Mouse (Mus musculus) limb, embryonic 11.5 days (tissue): ENCODE results near the gene Olfr558. TPM values are rescaled to one million over a fixed set of nuclear protein-coding genes. Genes with fewer than 3 reads are reported as not detected.

Experiments used
- ATAC-seq: fragments of 200-750 bp; cut with Nextera tagmentation; 2 replicates; pipeline ENCODE4 v1.8.0; 2017; ENCODE audit warnings: low read depth; ENCODE audit not compliant: insufficient number of reproducible peaks, low FRiP score, low TSS enrichment
- DNase-seq: peaks from one replicate; pipeline ENCODE4 v3.0.0-alpha.2; 2015; ENCODE audit warnings: low spot score
- H3K27ac ChIP-seq: fragments of 300-500 bp; sonication (generic); replicated peaks from 2 replicates; pipeline ENCODE4 v1.5.1; 2014; ENCODE audit warnings: low read depth, mild to moderate bottlenecking, low read length
- H3K27me3 ChIP-seq: fragments of 300-500 bp; sonication (generic); 2 replicates; pipeline ENCODE4 v1.6.1; 2014; ENCODE audit warnings: mild to moderate bottlenecking, low read length, mixed read lengths; ENCODE audit not compliant: control insufficient read depth, insufficient read depth
- H3K36me3 ChIP-seq: fragments of 300-500 bp; sonication (generic); 2 replicates; pipeline ENCODE4 v1.6.1; 2014; ENCODE audit warnings: mild to moderate bottlenecking, low read length, moderate library complexity, mixed read lengths; ENCODE audit not compliant: control insufficient read depth, insufficient read depth
- H3K4me1 ChIP-seq: fragments of 300-500 bp; sonication (generic); 2 replicates; pipeline ENCODE4 v1.6.1; 2014; ENCODE audit warnings: low read length, mixed read lengths; ENCODE audit not compliant: control insufficient read depth, insufficient read depth
- H3K4me2 ChIP-seq: fragments of 300-500 bp; sonication (generic); 2 replicates; pipeline ENCODE4 v1.6.1; 2014; ENCODE audit warnings: low read depth, mild to moderate bottlenecking, moderate library complexity; ENCODE audit not compliant: severe bottlenecking
- H3K4me3 ChIP-seq: fragments of 300-500 bp; sonication (generic); 2 replicates; pipeline ENCODE4 v1.5.1; 2014; ENCODE audit warnings: low read depth, low read length
- H3K9ac ChIP-seq: fragments of 300-500 bp; sonication (generic); 2 replicates; pipeline ENCODE4 v1.6.1; 2014; ENCODE audit warnings: mild to moderate bottlenecking, low read length
- H3K9me3 ChIP-seq: fragments of 300-500 bp; sonication (generic); 2 replicates; pipeline ENCODE4 v1.6.1; 2016; ENCODE audit warnings: low read length; ENCODE audit not compliant: control insufficient read depth
- WGBS: fragments of 180-500 bp; shearing (Covaris S2); extraction: QIAGEN DNeasy Blood & Tissue Kit; methylation state at CpG from one replicate; pipeline ENCODE4 v1.1.7; 2014; 5-methylcytosine and 5-hydroxymethylcytosine counted together
- polyA plus RNA-seq: library from polyadenylated mRNA; unstranded; fragments of >200 nt; fragmentation: Nextera tagmentation; extraction: Ambion mirVana; gene quantifications from 2 replicates; pipeline ENCODE4 v1.2.1, GENCODE M21; 2014

Gene Olfr558
- polyA plus RNA-seq, 1 experiment from 2014 or later, result not detected

DNA sequence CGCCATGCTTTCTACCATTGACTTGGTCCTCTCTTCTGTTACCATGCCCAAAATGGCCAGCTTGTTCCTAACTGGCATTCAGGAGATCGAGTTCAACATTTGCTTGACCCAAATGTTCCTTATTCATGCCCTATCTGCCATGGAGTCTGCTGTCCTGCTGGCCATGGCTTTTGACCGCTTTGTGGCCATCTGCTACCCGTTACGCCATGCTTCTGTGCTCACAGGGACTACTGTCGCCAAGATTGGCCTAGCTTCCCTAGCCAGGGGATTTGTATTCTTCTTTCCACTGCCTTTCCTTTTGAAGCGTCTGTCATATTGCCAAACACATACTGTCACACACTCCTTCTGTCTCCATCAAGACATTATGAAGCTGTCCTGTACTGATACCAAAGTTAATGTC lies 3.6 kb upstream of the Olfr558 start:
- Histone ChIP-seq H3K9me3 (no peaks in the 10 kb centered on the region), H3K4me1 (no peaks in the 10 kb centered on the region), H3K36me3 (no peaks in the 10 kb centered on the region), H3K27ac (no peak overlapping the region), H3K4me3 (no peak overlapping the region), H3K4me2 (no peak overlapping the region), H3K27me3 (no peaks in the 10 kb centered on the region), H3K9ac (no peak overlapping the region)
- no peak for DNase-seq
- no peak for ATAC-seq
- WGBS, result 89% methylated on average over 7 of the region's 7 CpGs

DNA sequence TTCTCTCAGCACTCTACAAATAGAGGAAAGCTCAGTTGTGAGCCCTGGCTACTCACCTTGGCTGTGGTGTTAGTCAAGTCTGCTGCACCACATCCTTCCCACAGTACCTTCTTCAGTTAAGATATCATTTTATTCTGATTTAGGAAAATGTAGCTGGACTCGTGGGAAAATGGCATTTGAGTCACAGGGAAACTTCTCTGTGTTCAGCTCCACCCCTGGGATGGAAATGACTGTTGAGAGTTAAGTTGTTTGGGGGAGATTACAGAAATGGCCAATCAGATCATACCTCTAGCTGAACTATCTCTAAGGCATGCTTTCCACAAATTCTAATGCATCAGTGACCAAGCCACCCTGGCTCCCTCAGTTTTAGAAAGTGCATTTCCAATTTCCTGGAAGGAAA lies 17.0 kb downstream of the Olfr558 start, which contains the start of gene Olfr33:
TSS of gene Olfr33 (minus strand) at position 101 of the 400 bp plus-strand sequence.
- no peaks in the 10 kb centered on the region for H3K27me3 ChIP-seq
- H3K36me3 ChIP-seq, result no peaks in the 10 kb centered on the region
- no peak within 1 kb of the TSS for H3K4me2 ChIP-seq
- no peaks in the 10 kb centered on the region for H3K4me1 ChIP-seq
- no peak within 1 kb of the TSS for H3K27ac ChIP-seq
- DNase-seq, result no peak
- H3K9me3 ChIP-seq, result no peaks in the 10 kb centered on the region
- ATAC-seq, result no peak
- 49% methylated on average over 1 of the region's 1 CpGs for WGBS
- H3K9ac ChIP-seq, result no peak within 1 kb of the TSS
- H3K4me3 ChIP-seq, result no peak within 1 kb of the TSS

DNA sequence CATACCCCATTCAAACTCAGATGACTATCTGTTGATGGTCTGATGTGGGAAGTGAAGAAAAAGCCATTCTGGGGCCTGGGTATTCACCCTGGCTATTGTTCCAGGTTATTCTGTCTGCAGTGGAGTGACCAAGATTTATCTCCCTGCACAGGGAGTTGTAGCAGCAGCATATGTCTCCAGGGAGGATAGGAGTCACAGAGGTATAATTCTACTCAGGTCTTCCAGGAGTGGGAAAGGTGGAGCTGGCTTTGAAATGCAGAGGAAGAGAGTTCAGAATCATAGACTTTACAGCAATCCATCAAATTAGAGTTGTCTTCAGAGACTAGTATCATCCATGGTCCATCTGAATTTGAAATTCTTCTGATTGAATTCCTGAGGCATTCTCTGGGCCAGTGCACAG lies 25.4 kb downstream of the Olfr558 start, which contains the start of gene Olfr559:
TSS of gene Olfr559 (minus strand) at position 101 of the 400 bp plus-strand sequence.
- Histone ChIP-seq H3K4me1 (no peaks in the 10 kb centered on the region), H3K9me3 (no peaks in the 10 kb centered on the region), H3K27ac (no peak within 1 kb of the TSS), H3K36me3 (no peaks in the 10 kb centered on the region), H3K9ac (no peak within 1 kb of the TSS), H3K4me2 (no peak within 1 kb of the TSS), H3K4me3 (no peak within 1 kb of the TSS), H3K27me3 (no peaks in the 10 kb centered on the region)
- no peak for ATAC-seq
- DNase-seq, result no peak

DNA sequence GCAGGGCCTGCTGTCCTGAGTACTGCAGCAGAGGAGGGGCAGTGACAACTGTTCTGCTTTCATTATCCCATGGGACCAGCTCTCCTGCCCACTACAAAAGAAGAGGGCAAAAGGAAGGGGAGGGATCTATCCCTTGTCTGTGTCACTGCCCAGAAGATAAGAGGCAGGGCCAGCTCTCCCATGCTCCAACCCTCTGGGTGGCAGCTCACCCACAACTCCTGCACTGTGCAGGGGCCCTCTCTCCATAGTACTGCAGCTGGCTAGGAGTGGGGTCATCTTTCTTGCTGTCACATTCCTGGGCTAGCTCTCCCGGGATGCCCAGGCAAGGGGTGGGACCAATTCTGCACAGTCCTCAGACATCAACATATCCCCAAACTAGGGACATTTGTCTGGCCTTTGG lies 31.8 kb downstream of the Olfr558 start:
- no peak overlapping the region for H3K4me2 ChIP-seq
- H3K4me3 ChIP-seq, result no peak overlapping the region
- no peaks in the 10 kb centered on the region for H3K4me1 ChIP-seq
- no peak for DNase-seq
- no peaks in the 10 kb centered on the region for H3K27me3 ChIP-seq
- H3K36me3 ChIP-seq, result no peaks in the 10 kb centered on the region
- no peak overlapping the region for H3K27ac ChIP-seq
- H3K9ac ChIP-seq, result no peak overlapping the region
- no peak for ATAC-seq
- no peaks in the 10 kb centered on the region for H3K9me3 ChIP-seq
- 53% methylated on average over 1 of the region's 1 CpGs for WGBS

DNA sequence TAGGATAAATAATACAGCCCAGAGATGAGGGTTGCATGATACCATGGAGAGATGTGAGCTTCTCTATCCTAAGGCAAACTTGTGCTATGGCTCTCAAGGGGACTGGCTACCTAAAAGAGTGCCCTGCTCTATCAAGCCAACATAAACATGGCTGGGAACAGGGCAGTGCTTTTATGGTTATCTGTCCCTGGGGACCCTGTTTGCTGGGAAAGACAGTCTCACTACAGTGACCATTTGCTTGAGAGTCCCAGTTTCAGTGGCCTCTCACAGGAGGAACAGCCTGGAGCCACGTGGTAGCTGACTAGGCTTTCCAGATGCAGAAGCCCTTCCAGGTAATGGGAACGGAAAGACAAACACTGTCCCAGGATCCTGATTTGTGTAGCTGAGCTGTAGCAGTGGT lies 35.7 kb downstream of the Olfr558 start:
- Histone ChIP-seq H3K4me3 (no peak overlapping the region), H3K27ac (no peak overlapping the region), H3K4me2 (no peak overlapping the region), H3K4me1 (no peaks in the 10 kb centered on the region), H3K27me3 (no peaks in the 10 kb centered on the region), H3K9me3 (no peaks in the 10 kb centered on the region), H3K36me3 (no peaks in the 10 kb centered on the region), H3K9ac (no peak overlapping the region)
- ATAC-seq (no peak), DNase-seq (no peak)
- 52% methylated on average over 2 of the region's 2 CpGs for WGBS

DNA sequence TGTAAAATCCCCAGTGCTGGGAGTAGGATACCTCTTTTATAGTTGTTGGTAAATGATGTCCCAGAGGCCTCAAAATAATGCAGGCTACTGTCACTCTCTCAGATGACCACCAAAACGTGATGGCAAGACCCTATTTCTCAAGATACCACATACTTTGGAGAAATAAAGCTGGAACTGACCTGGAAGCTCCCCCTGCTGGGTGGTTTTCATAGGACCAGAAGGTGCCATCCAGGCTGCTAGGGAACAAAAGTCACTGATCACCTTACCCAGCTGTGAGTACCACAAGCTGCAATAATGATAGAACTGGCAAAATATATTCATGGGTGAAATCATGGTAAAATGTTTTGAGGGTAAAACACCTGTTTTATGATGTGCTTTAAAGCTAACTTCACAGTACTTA lies 50.1 kb downstream of the Olfr558 start:
- DNase-seq (no peak), ATAC-seq (no peak)
- H3K27ac ChIP-seq, result no peak overlapping the region
- H3K4me2 ChIP-seq, result no peak overlapping the region
- H3K4me1 ChIP-seq, result no peaks in the 10 kb centered on the region
- no peak overlapping the region for H3K9ac ChIP-seq
- no peaks in the 10 kb centered on the region for H3K36me3 ChIP-seq
- H3K27me3 ChIP-seq, result no peaks in the 10 kb centered on the region
- no peak overlapping the region for H3K4me3 ChIP-seq
- no peaks in the 10 kb centered on the region for H3K9me3 ChIP-seq
- WGBS, result 11% methylated on average over 1 of the region's 1 CpGs

DNA sequence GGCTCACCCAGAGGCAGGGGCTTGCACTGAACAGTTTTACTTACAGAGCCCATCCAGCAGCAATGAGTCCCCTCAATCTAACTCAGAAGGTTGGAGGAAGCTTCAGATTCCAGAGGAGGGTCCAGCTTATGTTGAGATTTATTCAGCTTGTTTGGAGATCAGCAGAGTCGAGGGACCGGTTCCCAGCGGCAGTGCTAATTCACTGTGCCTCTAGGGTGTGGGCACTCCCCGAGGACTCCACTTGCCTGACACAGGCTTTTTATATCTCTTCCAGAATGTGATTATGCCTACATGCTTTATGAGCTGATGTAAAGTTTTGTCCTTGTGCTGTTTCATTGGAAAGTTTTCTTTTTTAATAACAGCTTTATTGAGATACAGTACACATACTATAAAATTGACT lies 57.3 kb downstream of the Olfr558 start, which contains the start of the genes Olfr560 and Olfr78:
TSS of gene Olfr560 (minus strand) at position 101 of the 400 bp plus-strand sequence.
TSS of gene Olfr78 (minus strand) at position 206 of the 400 bp plus-strand sequence.
- ATAC-seq, result no peak
- Histone ChIP-seq H3K4me3 (no peak within 1 kb of the TSS), H3K9me3 (no peaks in the 10 kb centered on the region), H3K4me1 (no peaks in the 10 kb centered on the region), H3K36me3 (no peaks in the 10 kb centered on the region), H3K27me3 (no peaks in the 10 kb centered on the region), H3K27ac (no peak within 1 kb of the TSS), H3K9ac (no peak within 1 kb of the TSS), H3K4me2 (no peak within 1 kb of the TSS)
- DNase-seq, result no peak
- 77% methylated on average over 4 of the region's 4 CpGs for whole genome bisulfite sequencing

Other genes with a start within 250 kb of the Olfr558 start
- 0.23 and 0.56 TPM in 2 replicates for gene Olfr543, start 220.5 kb upstream of the Olfr558 start, polyA plus RNA-seq
- gene Olfr544, start 213.9 kb upstream of the Olfr558 start, polyA plus RNA-seq, result 0.05 and 0.09 TPM in 2 replicates
- 0.39 TPM in 1 of 2 replicates, not detected in the other for gene Olfr545, start 202.6 kb upstream of the Olfr558 start, polyA plus RNA-seq
- gene Olfr547, start 167.5 kb upstream of the Olfr558 start, polyA plus RNA-seq, result not detected in 2 replicates
- gene Olfr548-ps1, start 161.3 kb upstream of the Olfr558 start, polyA plus RNA-seq, result not detected in 2 replicates
- gene Olfr549, start 152.3 kb upstream of the Olfr558 start, polyA plus RNA-seq, result not detected in 2 replicates
- gene Trim21, start 136.7 kb upstream of the Olfr558 start, polyA plus RNA-seq, result 0.13 and 0.95 TPM in 2 replicates
- not detected in 2 replicates for gene Olfr550, start 130.8 kb upstream of the Olfr558 start, polyA plus RNA-seq
- not detected in 2 replicates for gene Olfr551, start 110.3 kb upstream of the Olfr558 start, polyA plus RNA-seq
- not detected in 2 replicates for gene Olfr552, start 104.4 kb upstream of the Olfr558 start, polyA plus RNA-seq
- gene Olfr553, start 84.0 kb upstream of the Olfr558 start, polyA plus RNA-seq, result not detected in 2 replicates
- gene Olfr554, start 63.8 kb upstream of the Olfr558 start, polyA plus RNA-seq, result not detected in 2 replicates
- not detected in 2 replicates for gene Olfr555, start 43.4 kb upstream of the Olfr558 start, polyA plus RNA-seq
- gene Olfr556, start 37.3 kb upstream of the Olfr558 start, polyA plus RNA-seq, result not detected in 2 replicates
- gene Trim68, start 14.9 kb upstream of the Olfr558 start, polyA plus RNA-seq, result 12.9 and 13.6 TPM in 2 replicates
- gene Olfr557, start 6.3 kb upstream of the Olfr558 start, polyA plus RNA-seq, result not detected in 2 replicates
- gene Olfr33, start 16.9 kb downstream of the Olfr558 start, polyA plus RNA-seq, result not detected in 2 replicates
- gene Olfr559, start 25.3 kb downstream of the Olfr558 start, polyA plus RNA-seq, result not detected in 2 replicates
- not detected in 2 replicates for gene Olfr560, start 57.2 kb downstream of the Olfr558 start, polyA plus RNA-seq
- gene Olfr78, start 57.3 kb downstream of the Olfr558 start, polyA plus RNA-seq, result not detected in 2 replicates
- gene Olfr561, start 69.0 kb downstream of the Olfr558 start, polyA plus RNA-seq, result not detected in 2 replicates
- gene Olfr564, start 101.3 kb downstream of the Olfr558 start, polyA plus RNA-seq, result not detected in 2 replicates
- not detected in 2 replicates for gene Olfr566, start 156.6 kb downstream of the Olfr558 start, polyA plus RNA-seq
- gene Olfr568, start 174.9 kb downstream of the Olfr558 start, polyA plus RNA-seq, result not detected in 2 replicates
- gene Olfr569, start 188.7 kb downstream of the Olfr558 start, polyA plus RNA-seq, result not detected in 2 replicates
- not detected in 2 replicates for gene Olfr570, start 192.4 kb downstream of the Olfr558 start, polyA plus RNA-seq
- not detected in 2 replicates for gene Olfr571, start 215.3 kb downstream of the Olfr558 start, polyA plus RNA-seq
- not detected in 2 replicates for gene Olfr572, start 222.2 kb downstream of the Olfr558 start, polyA plus RNA-seq
- not detected in 2 replicates for gene Olfr573-ps1, start 240.4 kb downstream of the Olfr558 start, polyA plus RNA-seq
- not detected in 2 replicates for gene Olfr574, start 246.3 kb downstream of the Olfr558 start, polyA plus RNA-seq